Mouse (Mus musculus): ENCODE measurements around the gene Atpaf1.

Atpaf1 gene

GRCm38 (mm10) chr4:115784769-115785510, at the start of gene Atpaf1:
Gene Atpaf1 (plus strand): TSS chr4:115784812.
- peak; percentile 41 for DNase-seq (ENCODE audit: low spot score)

DNA sequence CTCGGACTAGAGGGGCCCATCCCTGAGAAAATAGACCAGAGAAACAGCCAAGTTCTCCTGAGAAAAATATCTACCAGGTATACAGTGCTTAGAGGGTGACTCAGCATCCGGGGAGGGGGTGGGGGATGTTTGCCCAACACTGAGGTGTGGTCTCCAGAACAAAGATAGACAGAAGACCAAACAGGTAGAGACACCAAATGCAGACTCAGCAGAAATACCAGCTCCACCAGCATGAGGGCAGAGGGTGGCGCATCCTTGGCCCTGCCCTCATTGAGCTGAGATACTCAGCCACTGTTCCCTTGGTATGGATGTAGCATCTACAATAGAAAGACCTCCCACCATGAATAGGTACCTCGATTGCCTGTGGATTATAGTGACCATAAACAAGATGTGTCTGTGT, 49.7 kb upstream of the Atpaf1 start:
- no peak for DNase-seq (ENCODE audit: low spot score)

DNA sequence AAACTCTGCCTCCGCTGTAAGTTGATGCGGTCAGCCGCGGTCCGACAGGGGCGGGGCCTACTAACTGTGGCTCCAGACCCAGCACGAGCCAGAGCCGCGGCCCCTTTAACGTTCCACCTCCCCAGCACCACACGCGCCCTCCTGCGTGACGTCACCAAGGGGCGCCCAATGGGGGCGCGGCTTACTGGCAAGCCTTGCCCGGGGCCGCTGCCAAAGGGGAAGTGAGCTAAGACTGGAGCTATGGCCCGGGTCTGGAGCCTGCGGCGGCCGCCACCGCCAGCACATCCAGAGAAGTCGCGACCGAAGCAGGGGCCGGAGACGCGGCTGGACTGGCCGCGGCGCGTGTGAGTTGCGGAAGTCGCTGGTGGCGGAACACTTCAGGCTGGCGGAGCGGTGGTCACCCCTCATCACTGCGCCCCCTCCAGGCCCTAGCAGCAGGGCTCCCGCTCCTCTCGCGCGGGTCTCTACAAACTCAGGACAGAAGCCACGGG, 47.0 kb upstream of the Atpaf1 start, which contains the start of gene Efcab14:
Gene Efcab14, plus strand, starts transcription at position 194 of the 491 bp plus-strand sequence.
- DNase-seq (ENCODE audit: low spot score): peak; percentile 95

DNA sequence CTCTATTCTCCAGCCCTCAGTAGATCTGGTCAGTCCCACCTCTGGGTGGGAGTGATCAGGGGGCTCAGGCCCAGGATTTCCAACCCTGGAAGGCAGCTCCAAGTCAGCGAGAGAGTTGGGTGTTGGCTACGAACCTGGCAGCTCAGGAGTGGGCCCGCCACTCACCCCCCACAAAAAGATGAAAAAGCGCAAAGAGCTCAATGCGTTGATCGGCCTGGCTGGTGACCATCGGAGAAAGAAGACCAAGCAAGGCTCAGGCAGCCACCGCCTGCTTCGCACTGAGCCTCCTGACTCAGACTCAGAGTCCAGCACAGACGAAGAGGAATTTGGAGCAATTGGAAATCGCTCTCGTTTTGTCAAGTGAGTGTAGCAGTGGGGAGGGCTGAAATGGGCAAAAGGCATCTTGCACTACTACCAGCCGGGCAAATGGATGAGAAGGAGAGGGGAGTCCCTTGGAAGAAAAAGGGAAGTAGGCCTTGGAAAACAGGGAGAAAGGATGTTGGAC, 46.1 kb upstream of the Atpaf1 start:
- DNase-seq (ENCODE audit: low spot score): no peak

GRCm38 (mm10) chr4:115742658-115743057, 42.0 kb upstream of the Atpaf1 start:
- DNase-seq (ENCODE audit: low spot score): no peak

GRCm38 (mm10) chr4:115743096-115743495, 41.5 kb upstream of the Atpaf1 start:
- no peak for DNase-seq (ENCODE audit: low spot score)

DNA sequence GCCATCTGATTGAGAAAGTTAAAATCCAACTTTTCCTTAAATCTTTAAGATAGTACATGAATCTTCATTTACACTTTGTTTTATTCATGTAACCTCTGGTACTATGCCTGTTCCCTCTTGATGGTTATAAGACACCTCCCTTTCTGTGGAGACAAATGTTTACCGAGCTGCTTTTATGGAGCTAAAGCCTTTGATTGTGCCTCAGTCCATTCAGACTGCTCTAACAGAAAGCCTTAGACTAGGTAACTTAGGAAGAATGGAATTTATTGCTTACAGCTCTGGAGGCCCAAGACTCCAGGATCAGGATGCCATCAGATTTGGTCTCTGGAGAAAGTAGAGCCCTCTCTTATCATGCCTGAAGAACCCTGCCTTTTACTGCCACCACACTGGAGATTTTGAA, 36.4 kb upstream of the Atpaf1 start:
- DNase-seq (ENCODE audit: low spot score): no peak

DNA sequence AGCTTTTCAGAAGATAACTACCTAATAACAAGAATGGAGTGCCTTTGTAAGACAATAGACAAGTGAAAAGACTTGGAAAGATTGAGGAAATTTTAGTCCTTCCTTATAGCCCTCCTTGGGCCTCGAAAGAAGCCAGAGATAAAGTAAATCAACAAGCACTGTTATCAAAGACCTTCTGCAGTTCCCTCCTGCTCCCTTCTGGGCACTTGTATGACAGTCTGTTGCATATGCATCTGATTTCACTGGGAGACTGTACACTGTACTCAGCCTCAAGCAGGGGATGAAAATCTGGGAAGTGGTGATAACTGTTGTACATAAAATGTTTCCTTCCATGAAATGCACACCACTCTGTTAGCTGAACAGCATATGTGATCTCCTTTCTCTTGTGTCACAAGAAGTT, 35.3 kb upstream of the Atpaf1 start:
- DNase-seq (ENCODE audit: low spot score): no peak

- DNase-seq (ENCODE audit: low spot score): no peak
Observed at GRCm38 (mm10) chr4:115754101-115754500, 30.5 kb upstream of the Atpaf1 start.

DNA sequence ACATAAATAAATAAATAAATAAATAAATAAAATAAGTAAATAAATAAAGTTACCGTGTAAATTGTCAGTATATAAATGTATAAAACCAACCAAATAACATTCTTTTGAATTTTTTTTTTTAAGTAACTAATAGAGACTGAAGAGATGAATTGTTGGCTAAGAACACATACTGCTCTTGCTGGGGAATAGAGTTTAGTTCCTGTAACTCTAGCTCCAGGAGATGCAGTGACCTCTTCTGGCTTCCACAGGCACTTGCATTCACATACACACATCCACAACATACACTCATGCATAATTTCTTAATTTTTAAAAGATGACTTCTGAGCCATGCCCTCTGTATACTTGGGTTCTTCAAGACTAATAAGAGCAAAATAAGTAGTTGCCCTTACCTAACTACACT, 29.8 kb upstream of the Atpaf1 start:
- DNase-seq (ENCODE audit: low spot score): no peak

DNA sequence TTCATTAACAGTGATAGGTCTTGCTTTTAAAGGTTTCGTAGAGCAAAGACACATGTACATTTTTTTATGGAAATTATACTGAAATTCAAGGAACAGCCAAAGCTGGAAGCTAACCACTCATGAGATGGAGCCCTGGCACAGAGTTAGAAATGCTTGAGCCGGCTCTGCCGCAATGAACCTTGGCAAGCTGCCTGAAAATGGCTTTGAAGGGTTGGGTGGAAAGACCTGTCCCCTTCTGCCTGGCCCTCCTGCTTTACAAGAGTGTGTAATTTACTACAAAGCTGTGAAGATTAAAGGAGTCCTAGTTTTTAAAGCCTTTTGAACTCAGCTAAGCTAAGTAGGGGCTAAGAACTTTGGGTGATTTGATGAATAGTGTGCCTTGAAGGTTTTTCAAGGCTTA, 23.4 kb upstream of the Atpaf1 start:
- no peak for DNase-seq (ENCODE audit: low spot score)

DNA sequence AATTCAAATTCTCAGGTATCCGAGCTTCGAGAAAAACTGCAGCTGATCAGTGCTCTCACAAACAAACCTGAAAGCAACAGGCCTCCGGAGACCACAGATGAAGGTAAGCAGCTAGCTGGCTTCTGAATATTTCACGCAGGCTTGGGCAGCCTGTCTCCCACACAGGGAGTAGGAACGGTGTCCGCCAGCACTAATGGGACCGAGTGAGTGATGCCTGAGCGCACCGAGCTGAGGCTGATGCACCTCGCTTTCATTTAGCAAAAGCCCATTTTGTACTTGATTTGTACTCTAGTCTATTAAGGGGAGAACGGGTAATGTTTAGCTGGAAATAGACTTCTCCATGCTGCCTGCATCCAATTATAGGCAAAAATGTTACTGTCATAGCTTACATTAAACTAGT, 20.0 kb upstream of the Atpaf1 start:
- no peak for DNase-seq (ENCODE audit: low spot score)

DNA sequence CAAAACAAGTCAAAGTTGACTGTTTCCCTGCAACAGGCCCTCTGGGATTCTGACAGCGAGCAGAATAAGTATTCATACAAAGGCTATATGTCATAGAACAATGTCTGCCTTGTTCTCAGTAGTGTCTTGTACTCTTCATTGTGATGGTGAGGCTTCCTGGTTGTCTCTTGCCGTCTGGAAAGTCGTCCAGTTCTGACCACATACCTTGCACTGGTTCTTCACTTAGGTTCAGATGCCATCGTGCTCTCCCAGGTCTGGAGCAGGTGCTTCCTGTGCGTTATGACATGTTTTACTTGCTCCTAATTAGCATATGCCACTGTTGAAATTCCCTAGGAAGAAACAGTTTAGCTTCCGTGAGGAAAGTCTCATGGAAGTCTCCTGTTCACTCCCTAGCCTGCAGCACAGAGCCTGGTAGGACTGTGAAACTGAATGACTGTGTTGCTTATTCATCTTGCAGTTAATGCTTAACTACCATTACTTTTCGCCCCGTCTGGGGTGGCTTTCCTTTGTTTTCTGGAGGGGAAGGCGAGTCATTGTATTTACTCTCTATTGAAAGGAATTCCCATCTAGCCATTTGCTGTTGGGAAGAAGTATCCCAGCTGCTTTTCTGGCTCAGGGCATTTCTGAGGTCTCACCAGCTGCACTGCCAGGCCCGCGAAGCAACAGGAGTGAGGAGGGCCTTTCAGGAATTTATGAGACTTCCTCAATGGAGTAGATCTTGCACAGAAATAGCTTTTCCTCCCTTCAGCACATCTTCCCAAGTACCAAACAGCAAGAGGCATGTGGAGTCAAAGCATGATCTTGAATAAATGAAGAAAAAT, 16.8 kb upstream of the Atpaf1 start:
- no peak for DNase-seq (ENCODE audit: low spot score)

- DNase-seq (ENCODE audit: low spot score): no peak
Observed at GRCm38 (mm10) chr4:115775056-115775455, 9.6 kb upstream of the Atpaf1 start.

DNA sequence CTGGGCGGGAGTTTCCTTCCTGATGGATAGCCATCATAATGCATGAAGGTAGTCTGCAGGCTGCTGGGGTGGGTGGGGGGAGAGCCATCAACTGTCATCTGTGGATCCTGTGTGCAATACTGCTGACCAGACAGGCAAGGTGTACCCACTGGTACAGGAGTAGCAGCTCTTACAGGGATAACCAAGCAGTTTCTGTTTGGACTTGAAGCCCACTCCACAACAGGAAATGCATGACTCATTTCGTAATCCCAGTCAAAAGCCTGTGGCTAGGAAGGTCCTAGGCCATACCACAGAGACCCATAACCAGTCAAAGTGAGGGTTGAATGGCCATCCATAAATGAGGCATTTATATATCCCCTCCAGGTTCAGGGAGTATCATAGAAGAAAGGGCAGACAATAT, 7.0 kb upstream of the Atpaf1 start:
- DNase-seq (ENCODE audit: low spot score): no peak

- no peak for DNase-seq (ENCODE audit: low spot score)
Observed at GRCm38 (mm10) chr4:115780269-115780668, 4.3 kb upstream of the Atpaf1 start.

DNA sequence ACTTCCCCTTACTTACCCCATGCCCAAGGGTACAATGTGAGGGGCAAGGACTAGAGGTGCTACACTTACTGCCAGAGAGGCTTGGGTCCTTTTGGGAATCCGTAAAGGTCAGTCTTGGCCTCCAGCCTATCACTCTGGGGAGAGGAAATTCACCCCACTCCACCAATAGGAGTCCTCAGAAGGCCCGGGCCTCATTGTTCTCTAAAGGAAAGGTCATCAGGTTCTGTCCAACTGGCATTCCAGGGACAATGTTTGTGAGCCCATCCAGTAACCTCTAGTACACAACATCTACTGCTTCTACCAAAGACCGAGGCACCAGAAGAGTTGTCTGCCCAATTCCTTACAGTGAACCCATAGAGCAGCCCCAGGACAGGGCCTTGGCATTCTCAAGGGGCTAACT, 3.7 kb upstream of the Atpaf1 start, which contains the start of gene Tex38:
Gene Tex38, minus strand, starts transcription at position 101 of the 400 bp plus-strand sequence.
- no peak for DNase-seq (ENCODE audit: low spot score)

DNA sequence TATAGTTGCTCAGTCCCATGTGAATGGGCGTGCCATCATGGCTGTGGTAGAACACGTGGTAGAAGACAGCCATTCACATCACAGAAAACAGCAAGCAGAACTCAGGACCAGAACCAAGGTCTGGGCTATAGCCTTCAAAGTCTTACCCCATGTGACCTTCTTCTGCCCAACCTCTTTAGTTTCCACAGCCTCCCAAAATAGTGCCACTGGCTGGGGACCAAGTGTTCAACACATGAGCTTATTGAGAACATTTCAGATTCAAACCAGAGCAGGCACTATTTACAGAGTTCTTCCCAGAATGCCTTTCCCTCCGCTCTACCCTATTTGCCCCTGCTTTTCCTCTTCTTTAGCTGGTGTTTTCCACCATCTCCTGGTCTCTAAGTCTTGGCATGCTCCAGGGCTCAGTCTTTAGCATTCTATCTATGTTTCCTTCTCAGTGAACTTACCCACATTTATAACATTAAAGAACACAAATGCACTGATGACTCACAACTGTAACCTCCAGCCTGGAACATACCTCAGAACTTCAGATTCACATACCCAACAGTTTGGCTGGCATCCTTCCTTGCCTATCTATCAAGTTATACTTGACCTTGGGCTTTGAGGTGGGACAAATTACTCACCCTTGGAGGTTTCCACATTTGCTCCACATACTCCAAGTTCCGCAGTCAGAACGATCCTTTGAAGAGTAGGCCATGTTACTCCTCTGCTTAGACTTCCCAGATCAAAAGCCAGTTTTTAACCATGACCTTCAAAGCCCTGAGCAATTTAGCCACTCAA, 2.4 kb upstream of the Atpaf1 start:
- no peak for DNase-seq (ENCODE audit: low spot score)

DNA sequence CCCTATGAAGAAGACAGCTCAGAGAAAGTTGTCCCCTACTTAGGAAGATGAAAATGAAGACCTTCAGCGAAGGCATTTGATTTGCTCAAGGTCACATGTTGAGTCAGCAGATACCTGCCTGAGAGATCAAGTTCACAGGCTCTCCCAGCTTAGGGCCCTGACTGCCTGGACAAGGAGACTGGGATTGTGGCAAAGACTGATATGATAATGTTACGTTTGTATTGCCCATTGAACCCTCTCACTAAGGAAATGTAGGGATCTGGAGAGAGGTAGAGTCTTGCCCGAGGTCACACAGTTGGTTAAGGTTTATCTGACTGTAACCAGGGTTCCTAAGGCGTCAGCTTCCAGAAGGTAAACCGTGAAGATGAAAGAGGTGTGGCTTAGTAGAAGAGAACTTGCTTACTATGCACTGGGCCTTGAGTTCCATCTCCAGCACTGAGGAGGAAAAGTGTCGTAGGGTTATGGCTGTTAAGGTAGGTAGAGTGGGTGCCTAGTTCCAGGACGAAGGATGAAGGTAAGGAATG, 961 bp downstream of the Atpaf1 start:
- no peak for DNase-seq (ENCODE audit: low spot score)

GRCm38 (mm10) chr4:115790864-115791263, 6.3 kb downstream of the Atpaf1 start:
- DNase-seq (ENCODE audit: low spot score): no peak

GRCm38 (mm10) chr4:115795360-115795759, 10.7 kb downstream of the Atpaf1 start:
- DNase-seq (ENCODE audit: low spot score): no peak

- no peak for DNase-seq (ENCODE audit: low spot score)
Observed at GRCm38 (mm10) chr4:115799981-115800380, 15.4 kb downstream of the Atpaf1 start.
